Mouse (Mus musculus) spleen, embryonic (tissue): ENCODE data around the gene Myh6.
"Not testable (repeated sequence)": the region's sequence is repeated elsewhere in the genome, so short reads cannot be mapped to it uniquely, and the experiment has no call there.

Experiments
- CTCF ChIA-PET: fragments of 350-600 bp; sonication (Branson Sonifier 250); formaldehyde crosslinking; loops from one replicate; lab custom pipeline; 2022; lab: Charles Lee

The Myh6 gene

GRCm38 (mm10) chr14:54959853-54960613, 6.7 kb downstream of the Myh6 start:
- CTCF ChIA-PET: not testable (repeated sequence)

- CTCF ChIA-PET: no interaction called here
These were observed 7.5 kb downstream of the Myh6 start for GRCm38 (mm10) chr14:54959197-54959596.

GRCm38 (mm10) chr14:54958503-54958902, 8.2 kb downstream of the Myh6 start:
- CTCF ChIA-PET: no interaction called here

GRCm38 (mm10) chr14:54956533-54956932, 10.2 kb downstream of the Myh6 start:
- CTCF ChIA-PET: no interaction called here

GRCm38 (mm10) chr14:54955481-54955880, 11.2 kb downstream of the Myh6 start:
- CTCF ChIA-PET: no interaction called here

- CTCF ChIA-PET: interaction anchor here (0.6 kb wide), 1 partner anchor 16 kb away, joined by 3 read pairs; no protein-coding TSS in a partner anchor
These were observed 12.3 kb downstream of the Myh6 start for GRCm38 (mm10) chr14:54954474-54954873.

GRCm38 (mm10) chr14:54953664-54954206, 13.0 kb downstream of the Myh6 start:
- CTCF ChIA-PET: no interaction called here

GRCm38 (mm10) chr14:54951587-54951986, 15.1 kb downstream of the Myh6 start:
- CTCF ChIA-PET: interaction anchor here (0.6 kb wide), 1 partner anchor 76 kb away, joined by 3 read pairs; no protein-coding TSS in a partner anchor

- CTCF ChIA-PET: interaction anchor here (0.6 kb wide), 1 partner anchor 20 kb away, joined by 7 read pairs; no protein-coding TSS in a partner anchor
These were observed 16.2 kb downstream of the Myh6 start for GRCm38 (mm10) chr14:54950493-54950892.

GRCm38 (mm10) chr14:54948781-54949180, 17.9 kb downstream of the Myh6 start:
- CTCF ChIA-PET: no interaction called here

GRCm38 (mm10) chr14:54947008-54947407, 19.7 kb downstream of the Myh6 start:
- CTCF ChIA-PET: not testable (repeated sequence)

- CTCF ChIA-PET: interaction anchor here (0.5 kb wide), 1 partner anchor 80 kb away, joined by 14 read pairs; no protein-coding TSS in a partner anchor
These were observed 20.6 kb downstream of the Myh6 start for GRCm38 (mm10) chr14:54945975-54946704.

- CTCF ChIA-PET: no interaction called here
These were observed 21.8 kb downstream of the Myh6 start for GRCm38 (mm10) chr14:54944939-54945338.

- CTCF ChIA-PET: no interaction called here
These were observed 22.8 kb downstream of the Myh6 start for GRCm38 (mm10) chr14:54943971-54944370.

GRCm38 (mm10) chr14:54942479-54942878, 24.2 kb downstream of the Myh6 start:
- CTCF ChIA-PET: no interaction called here

GRCm38 (mm10) chr14:54941024-54941978, 25.4 kb downstream of the Myh6 start:
- CTCF ChIA-PET: interaction anchor here (0.7 kb wide), 1 partner anchor 116 kb away, joined by 7 read pairs; no protein-coding TSS in a partner anchor

GRCm38 (mm10) chr14:54940176-54940530, 26.6 kb downstream of the Myh6 start:
- CTCF ChIA-PET: no interaction called here

- CTCF ChIA-PET: interaction anchor here (0.6 to 1.1 kb wide), 2 partner anchors 96 to 104 kb away, joined by 3 to 15 read pairs; no protein-coding TSS in a partner anchor
These were observed 27.1 kb downstream of the Myh6 start for GRCm38 (mm10) chr14:54939434-54940175.

GRCm38 (mm10) chr14:54938431-54939219, 28.1 kb downstream of the Myh6 start:
- CTCF ChIA-PET: interaction anchor here (0.6 to 1.1 kb wide), 3 partner anchors 16 to 332 kb away, joined by 3 to 4 read pairs (median 3); no protein-coding TSS in a partner anchor
